Mouse (Mus musculus): ENCODE data around the gene Asb10. TPM values are rescaled to one million over a fixed set of nuclear protein-coding genes. Genes with fewer than 3 reads are reported as not detected.

Gene Asb10
- polyA plus RNA-seq, 1 experiment from 2014 or later = 0.25 TPM

DNA sequence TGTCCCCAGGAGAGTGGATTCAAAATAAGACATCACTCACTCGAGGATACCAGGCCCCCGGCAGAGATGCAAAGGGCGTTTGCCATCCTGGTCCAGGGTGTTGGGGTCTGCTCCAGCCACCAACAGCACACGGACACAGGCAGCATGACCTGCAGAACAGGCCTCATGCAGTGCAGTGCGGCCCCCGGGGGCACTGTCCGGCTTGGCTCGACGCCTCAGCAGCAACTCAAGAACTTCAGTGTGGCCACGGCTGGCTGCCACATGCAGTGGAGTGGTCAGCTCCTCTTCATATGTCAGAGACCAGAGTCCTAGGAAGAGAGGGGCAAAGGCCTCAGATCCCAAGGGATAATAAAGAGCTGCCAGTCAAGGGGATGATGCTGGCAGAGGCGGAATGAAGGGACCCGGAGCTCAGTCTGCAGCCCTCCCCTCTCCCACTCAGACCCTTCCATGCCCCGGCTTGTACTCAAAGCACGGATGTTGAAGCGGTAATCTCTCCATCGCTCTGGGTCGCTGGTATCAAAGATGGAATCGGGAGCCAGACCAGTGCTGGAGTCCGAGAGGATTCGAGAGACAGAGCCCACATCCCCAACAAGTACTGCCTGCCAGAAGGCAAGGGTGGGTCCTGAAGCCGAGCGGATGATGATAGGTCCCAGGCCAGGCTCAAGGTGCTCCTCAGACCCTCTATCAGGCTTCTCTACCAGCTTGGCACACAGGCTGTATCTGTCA is 1.0 kb downstream of the Asb10 start:
- no peaks in the 10 kb centered on the region for H3K9me3 ChIP-seq (ENCODE audit: control insufficient read depth, low read length)
- TF ChIP-seq EP300 (optimal IDR thresholded peaks at IDR 0.05) (no peak), CTCF (IDR thresholded peaks at IDR 0.05; ENCODE audit: low read depth) (no peak)
- H3K27ac ChIP-seq (replicated peaks) = no peak overlapping the region
- no peak overlapping the region for H3K9ac ChIP-seq (ENCODE audit: low read length)
- no peak overlapping the region; the same call in 1 of the 2 replicates for H3K4me2 ChIP-seq (replicated peaks; ENCODE audit: low read depth)
- 83% methylated on average over 22 of the region's 22 CpGs for WGBS
- no peaks in the 10 kb centered on the region for H3K36me3 ChIP-seq (ENCODE audit: control insufficient read depth, insufficient read depth, low read length)
- H3K4me1 ChIP-seq (replicated peaks; ENCODE audit: control insufficient read depth, insufficient read depth) = peaks cover 5% of the 10 kb centered on the region; the same call in 1 of the 2 replicates
- no peak for ATAC-seq (ENCODE audit: low FRiP score, low TSS enrichment)
- DNase-seq (ENCODE audit: low spot score) = no peak
- no peak overlapping the region for H3K4me3 ChIP-seq (ENCODE audit: low read depth, low read length)
- H3K27me3 ChIP-seq (ENCODE audit: control insufficient read depth, insufficient read depth, low read length) = no peaks in the 10 kb centered on the region

DNA sequence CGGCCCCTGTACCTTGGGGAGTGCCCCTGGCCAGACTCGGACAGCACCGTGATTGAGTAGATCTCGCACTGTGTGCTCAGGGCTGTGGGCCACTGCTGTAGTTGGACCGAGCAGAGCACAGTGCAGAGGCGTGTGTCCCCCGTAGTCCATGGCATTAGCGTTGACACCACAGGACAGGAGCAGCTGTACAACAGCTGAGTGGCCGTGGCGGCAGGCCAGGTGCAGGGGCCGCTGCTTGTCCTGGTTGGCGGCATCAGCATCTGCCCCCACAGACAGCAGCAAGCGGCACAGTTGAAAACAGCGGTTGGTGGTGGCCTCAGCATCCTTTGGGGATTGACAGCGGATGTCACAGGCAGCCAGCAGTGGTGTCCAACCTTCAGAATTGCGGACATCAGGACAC is 3.2 kb downstream of the Asb10 start:
- no peaks in the 10 kb centered on the region for H3K36me3 ChIP-seq (ENCODE audit: control insufficient read depth, insufficient read depth, low read length)
- H3K9ac ChIP-seq (ENCODE audit: low read length) = no peak overlapping the region
- H3K27ac ChIP-seq (replicated peaks) = no peak overlapping the region
- H3K9me3 ChIP-seq (ENCODE audit: control insufficient read depth, low read length) = no peaks in the 10 kb centered on the region
- no peaks in the 10 kb centered on the region for H3K27me3 ChIP-seq (ENCODE audit: control insufficient read depth, insufficient read depth, low read length)
- peaks cover 5% of the 10 kb centered on the region; the same call in 1 of the 2 replicates for H3K4me1 ChIP-seq (replicated peaks; ENCODE audit: control insufficient read depth, insufficient read depth)
- H3K4me3 ChIP-seq (ENCODE audit: low read depth, low read length) = no peak overlapping the region
- ATAC-seq (ENCODE audit: low FRiP score, low TSS enrichment) = no peak
- no peak overlapping the region for H3K4me2 ChIP-seq (replicated peaks; ENCODE audit: low read depth)
- no peak for DNase-seq (ENCODE audit: low spot score)
- TF ChIP-seq EP300 (optimal IDR thresholded peaks at IDR 0.05) = no peak
- no peak for TF ChIP-seq CTCF (IDR thresholded peaks at IDR 0.05; ENCODE audit: low read depth)
- WGBS = 65% methylated on average over 16 of the region's 16 CpGs

DNA sequence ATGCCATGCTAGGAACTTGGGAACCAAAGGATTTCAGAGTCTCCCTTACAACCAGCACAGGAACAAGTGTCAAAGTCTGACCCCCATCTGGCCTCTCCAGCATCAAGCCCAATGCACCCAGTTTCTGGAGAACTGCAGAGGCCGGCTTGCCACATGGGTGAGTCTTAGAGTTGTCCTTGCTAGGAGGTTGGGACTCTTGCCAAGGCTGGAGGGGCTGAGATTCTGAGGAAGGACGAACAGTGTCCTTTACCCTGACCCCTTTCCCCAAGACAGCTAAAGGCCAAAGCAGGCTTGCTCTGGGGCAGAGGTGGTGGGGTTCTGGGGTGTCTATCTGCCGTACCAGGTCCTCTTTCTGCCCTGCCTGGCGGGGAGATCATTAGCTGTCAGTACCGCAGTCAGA is 4.3 kb downstream of the Asb10 start:
- DNase-seq (ENCODE audit: low spot score) (no peak), ATAC-seq (ENCODE audit: low FRiP score, low TSS enrichment) (no peak)
- H3K9me3 ChIP-seq (ENCODE audit: control insufficient read depth, low read length) = no peaks in the 10 kb centered on the region
- TF ChIP-seq EP300 (optimal IDR thresholded peaks at IDR 0.05) = no peak
- TF ChIP-seq CTCF (IDR thresholded peaks at IDR 0.05; ENCODE audit: low read depth) = no peak
- H3K9ac ChIP-seq (ENCODE audit: low read length) = no peak overlapping the region
- 81% methylated on average over 5 of the region's 5 CpGs for WGBS
- no peak overlapping the region for H3K27ac ChIP-seq (replicated peaks)
- H3K4me2 ChIP-seq (replicated peaks; ENCODE audit: low read depth) = no peak overlapping the region
- H3K4me1 ChIP-seq (replicated peaks; ENCODE audit: control insufficient read depth, insufficient read depth) = peaks cover 5% of the 10 kb centered on the region; the same call in 1 of the 2 replicates
- H3K27me3 ChIP-seq (ENCODE audit: control insufficient read depth, insufficient read depth, low read length) = no peaks in the 10 kb centered on the region
- no peaks in the 10 kb centered on the region for H3K36me3 ChIP-seq (ENCODE audit: control insufficient read depth, insufficient read depth, low read length)
- H3K4me3 ChIP-seq (ENCODE audit: low read depth, low read length) = no peak overlapping the region

DNA sequence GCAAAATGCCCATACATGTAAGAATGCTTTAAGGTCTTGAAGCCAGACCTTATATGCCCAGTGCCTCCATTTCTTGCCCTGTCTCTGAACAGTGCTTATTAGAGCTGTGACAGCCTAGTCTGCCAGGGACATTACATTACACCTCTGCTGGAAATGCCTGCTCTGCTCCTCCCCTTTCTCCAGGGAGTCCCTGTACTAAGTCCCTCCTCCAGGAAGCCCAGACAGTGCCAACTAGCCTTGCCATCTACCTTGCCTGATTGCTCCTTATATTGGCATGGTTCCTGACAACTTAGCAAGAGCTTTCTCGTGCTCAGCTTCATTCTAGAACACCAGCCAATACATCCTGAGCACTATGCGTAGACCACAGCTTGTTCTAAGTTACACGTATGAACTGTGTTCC is 5.0 kb downstream of the Asb10 start:
- no peak for ATAC-seq (ENCODE audit: low FRiP score, low TSS enrichment)
- TF ChIP-seq CTCF (IDR thresholded peaks at IDR 0.05; ENCODE audit: low read depth) (no peak), EP300 (optimal IDR thresholded peaks at IDR 0.05) (no peak)

DNA sequence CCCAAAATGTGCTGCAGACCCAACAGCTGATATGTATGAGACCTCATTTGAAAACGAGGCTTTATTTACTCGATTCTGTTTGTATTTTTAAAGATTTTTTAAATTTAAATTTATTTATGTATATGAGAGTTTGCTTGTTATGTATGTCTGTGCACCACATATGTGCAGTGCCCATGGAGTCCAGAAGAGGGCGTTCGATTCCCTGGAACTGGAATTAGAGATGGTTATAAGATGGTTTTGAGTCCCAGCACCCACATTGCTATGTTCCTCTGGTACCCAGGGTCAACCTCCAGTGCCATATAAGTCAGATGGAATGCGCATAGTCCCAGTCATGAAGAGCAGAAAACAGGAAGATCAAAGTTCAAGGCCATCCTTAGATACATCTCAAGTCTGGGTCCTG is 6.5 kb downstream of the Asb10 start:
- ATAC-seq (ENCODE audit: low FRiP score, low TSS enrichment) (no peak), DNase-seq (ENCODE audit: low spot score) (no peak)
- 53% methylated on average over 5 of the region's 5 CpGs for WGBS
- no peak overlapping the region for H3K27ac ChIP-seq (replicated peaks)
- H3K4me1 ChIP-seq (replicated peaks; ENCODE audit: control insufficient read depth, insufficient read depth) = no peaks in the 10 kb centered on the region
- H3K9me3 ChIP-seq (ENCODE audit: control insufficient read depth, low read length) = no peaks in the 10 kb centered on the region
- H3K27me3 ChIP-seq (ENCODE audit: control insufficient read depth, insufficient read depth, low read length) = no peaks in the 10 kb centered on the region; the same call in 1 of the 2 replicates
- TF ChIP-seq CTCF (IDR thresholded peaks at IDR 0.05; ENCODE audit: low read depth) (peak; percentile 58), EP300 (optimal IDR thresholded peaks at IDR 0.05) (no peak)
- H3K9ac ChIP-seq (ENCODE audit: low read length) = no peak overlapping the region
- H3K4me3 ChIP-seq (ENCODE audit: low read depth, low read length) = no peak overlapping the region
- H3K36me3 ChIP-seq (ENCODE audit: control insufficient read depth, insufficient read depth, low read length) = no peaks in the 10 kb centered on the region
- no peak overlapping the region for H3K4me2 ChIP-seq (replicated peaks; ENCODE audit: low read depth)

More for the DNA sequence above, 5.0 kb downstream of the Asb10 start:
- Histone ChIP-seq H3K9me3 (ENCODE audit: control insufficient read depth, low read length) (no peaks in the 10 kb centered on the region), H3K9ac (ENCODE audit: low read length) (no peak overlapping the region), H3K27me3 (ENCODE audit: control insufficient read depth, insufficient read depth, low read length) (no peaks in the 10 kb centered on the region), H3K36me3 (ENCODE audit: control insufficient read depth, insufficient read depth, low read length) (no peaks in the 10 kb centered on the region), H3K4me2 (replicated peaks; ENCODE audit: low read depth) (no peak overlapping the region), H3K4me1 (replicated peaks; ENCODE audit: control insufficient read depth, insufficient read depth) (peaks cover 3% of the 10 kb centered on the region; the same call in 1 of the 2 replicates), H3K4me3 (ENCODE audit: low read depth, low read length) (no peak overlapping the region), H3K27ac (replicated peaks) (no peak overlapping the region)
- DNase-seq (ENCODE audit: low spot score) = no peak
- WGBS = 76% methylated on average over 3 of the region's 3 CpGs

DNA sequence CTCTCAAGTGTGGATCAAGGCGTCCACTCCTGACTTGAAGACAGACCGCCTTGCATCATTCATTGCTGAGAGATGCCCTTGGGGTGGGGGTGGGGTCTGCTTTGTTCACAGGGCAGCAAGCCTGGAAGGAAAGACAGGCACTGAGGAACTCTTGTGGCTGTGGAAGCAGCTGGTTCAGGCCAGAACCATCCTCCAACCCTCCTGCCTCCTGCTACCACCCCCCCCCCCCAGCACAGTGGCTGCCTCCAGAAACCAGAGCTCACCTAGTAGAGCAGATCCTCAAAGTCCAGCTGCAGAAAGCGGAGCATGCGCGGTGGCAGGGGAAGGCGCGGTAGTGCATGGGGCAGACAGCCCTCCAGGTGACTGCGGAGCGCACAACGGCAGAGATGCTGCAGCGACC is 7.4 kb downstream of the Asb10 start:
- Histone ChIP-seq H3K27me3 (ENCODE audit: control insufficient read depth, insufficient read depth, low read length) (peaks cover 3% of the 10 kb centered on the region; the same call in 1 of the 2 replicates), H3K9ac (ENCODE audit: low read length) (no peak overlapping the region), H3K9me3 (ENCODE audit: control insufficient read depth, low read length) (no peaks in the 10 kb centered on the region), H3K27ac (replicated peaks) (no peak overlapping the region), H3K4me1 (replicated peaks; ENCODE audit: control insufficient read depth, insufficient read depth) (no peaks in the 10 kb centered on the region), H3K36me3 (ENCODE audit: control insufficient read depth, insufficient read depth, low read length) (no peaks in the 10 kb centered on the region), H3K4me2 (replicated peaks; ENCODE audit: low read depth) (no peak overlapping the region), H3K4me3 (ENCODE audit: low read depth, low read length) (no peak overlapping the region)
- no peak for ATAC-seq (ENCODE audit: low FRiP score, low TSS enrichment)
- DNase-seq (ENCODE audit: low spot score) = no peak
- TF ChIP-seq EP300 (optimal IDR thresholded peaks at IDR 0.05) = no peak
- no peak for TF ChIP-seq CTCF (IDR thresholded peaks at IDR 0.05; ENCODE audit: low read depth)
- WGBS = 56% methylated on average over 11 of the region's 11 CpGs
